Mouse (Mus musculus) CH12.LX (cell line): ENCODE results near the gene Ush1g. TPM values are rescaled to one million over a fixed set of nuclear protein-coding genes. Genes with fewer than 3 reads are reported as not detected.

Experiments
- DNase-seq: peaks from one replicate; pipeline ENCODE4 v3.0.0-alpha.2; 2013; ENCODE audit errors: extremely low read depth
- H3K27ac ChIP-seq: 2 replicates; pipeline ENCODE4 v1.5.1; 2012; ENCODE audit warnings: low read depth, mild to moderate bottlenecking, control low read depth, moderate library complexity; ENCODE audit not compliant: insufficient read depth
- H3K27me3 ChIP-seq: replicated peaks from 2 replicates; pipeline ENCODE3; 2012; ENCODE audit warnings: inconsistent platforms
- H3K36me3 ChIP-seq, 2 experiments: replicated peaks in 1 of 2; 2 replicates each; pipeline versions ENCODE3 to v1.6.1; 2012; ENCODE audit warnings: inconsistent platforms in 1 of 2, low read length in 1 of 2, mild to moderate bottlenecking in 1 of 2, mixed read lengths in 1 of 2, moderate library complexity in 1 of 2; ENCODE audit not compliant: control insufficient read depth in 1 of 2, insufficient read depth in 1 of 2
- H3K4me1 ChIP-seq, 2 experiments: 2 replicates each; pipeline ENCODE4 v1.6.1; 2012; ENCODE audit warnings: inconsistent platforms in 1 of 2, moderate library complexity in 1 of 2; ENCODE audit not compliant: insufficient read depth in 2 of 2, control insufficient read depth in 1 of 2
- H3K4me2 ChIP-seq: 2 replicates; pipeline ENCODE4 v1.6.1; 2012; ENCODE audit warnings: low read depth, mild to moderate bottlenecking, control low read depth; ENCODE audit not compliant: poor library complexity, insufficient read depth, severe bottlenecking
- H3K4me3 ChIP-seq, 3 experiments: fragments of 150-350 bp in 1 of 3; sonication (generic) in 1 of 3; replicated peaks in 1 of 3; 2 replicates each; pipeline versions ENCODE3 to v1.5.1; 2011 to 2012; ENCODE audit warnings: low read depth in 2 of 3, low read length in 2 of 3, mild to moderate bottlenecking in 2 of 3, moderate library complexity in 2 of 3, control low read depth in 1 of 3, improper control_type of control experiment in 1 of 3, inconsistent platforms in 1 of 3, mixed read lengths in 1 of 3; ENCODE audit not compliant: poor library complexity in 1 of 3
- H3K79me2 ChIP-seq: replicated peaks from 2 replicates; pipeline ENCODE4 v1.6.1; 2012; ENCODE audit warnings: mild to moderate bottlenecking, moderate library complexity; ENCODE audit not compliant: control insufficient read depth, poor library complexity, insufficient read depth, severe bottlenecking; ENCODE audit errors: extremely low read depth
- H3K9ac ChIP-seq: 2 replicates; pipeline ENCODE4 v1.6.1; 2012; ENCODE audit warnings: low read depth, mild to moderate bottlenecking, control low read depth, moderate library complexity; ENCODE audit not compliant: insufficient read depth
- H3K9me3 ChIP-seq: replicated peaks from 2 replicates; pipeline ENCODE3; 2012; ENCODE audit warnings: low read length, inconsistent platforms, mixed read lengths
- BHLHE40 ChIP-seq: IDR thresholded peaks from 2 replicates; pipeline ENCODE4 v1.6.1; 2011; ENCODE audit warnings: mild to moderate bottlenecking, low read depth, low read length, improper control_type of control experiment
- CHD1 ChIP-seq: IDR thresholded peaks from 2 replicates; pipeline ENCODE4 v1.6.1; 2012; ENCODE audit warnings: low read depth, low read length, improper control_type of control experiment, inconsistent platforms
- CHD2 ChIP-seq: IDR thresholded peaks from 2 replicates; pipeline ENCODE4 v1.6.1; 2011; ENCODE audit warnings: low read length, improper control_type of control experiment
- JUN ChIP-seq: IDR thresholded peaks from 2 replicates; pipeline ENCODE4 v1.6.1; 2011; ENCODE audit warnings: low read depth, mild to moderate bottlenecking, low read length, improper control_type of control experiment, moderate library complexity; ENCODE audit not compliant: insufficient read depth
- JUND ChIP-seq: conservative IDR thresholded peaks from 2 replicates; pipeline ENCODE4 v1.6.1; 2011; ENCODE audit warnings: low read depth, low read length, improper control_type of control experiment
- MXI1 ChIP-seq: IDR thresholded peaks from 2 replicates; pipeline ENCODE4 v1.6.1; 2011; ENCODE audit warnings: mild to moderate bottlenecking, low read depth, low read length, improper control_type of control experiment
- PAX5 ChIP-seq: IDR thresholded peaks from 2 replicates; pipeline ENCODE4 v1.6.1; 2012; ENCODE audit warnings: low read length, inconsistent platforms, mixed read lengths
- SIN3A ChIP-seq: IDR thresholded peaks from 2 replicates; pipeline ENCODE4 v1.6.1; 2012; ENCODE audit warnings: low read length, improper control_type of control experiment, inconsistent platforms
- UBTF ChIP-seq: IDR thresholded peaks from 2 replicates; pipeline ENCODE4 v1.6.1; 2012; ENCODE audit warnings: low read depth, mild to moderate bottlenecking, inconsistent platforms, low read length, improper control_type of control experiment, moderate library complexity
- USF1 ChIP-seq: IDR thresholded peaks from 2 replicates; pipeline ENCODE4 v1.6.1; 2014; ENCODE audit warnings: low read depth, mild to moderate bottlenecking, inconsistent platforms, low read length, improper control_type of control experiment
- ZMIZ1 ChIP-seq: IDR thresholded peaks from 2 replicates; pipeline ENCODE4 v1.6.1; 2012; ENCODE audit warnings: low read depth, mild to moderate bottlenecking, inconsistent platforms, low read length, improper control_type of control experiment
- dilution Hi-C: fragments of 300-500 bp; cut with MboI; formaldehyde crosslinking; loops from 2 replicates; pipeline ENCODE4 v1.14.3; 2020; ENCODE audit warnings: low sequenced_read_pairs; ENCODE audit not compliant: extremely low pct_unique_long_range_greater_than_20kb, extremely low pct_ligation_motif_present
- in situ Hi-C: fragments of 300-500 bp; cut with MboI; formaldehyde crosslinking; loops from 3 replicates; pipeline ENCODE4 v1.14.3; 2019; ENCODE audit warnings: low sequenced_read_pairs, low pct_ligation_motif_present, low pct_unique_long_range_greater_than_20kb, mixed read lengths
- polyA plus RNA-seq: library from polyadenylated mRNA; unstranded; fragments of >175 nt; gene quantifications from 2 replicates; pipeline ENCODE4 v1.2.1, GENCODE M21; 2012; ENCODE audit warnings: low read depth; ENCODE audit not compliant: insufficient read length
- total RNA-seq, 2 experiments: library from RNA; depleted of rRNA; stranded (reverse); fragments of 300-350 nt in 1 of 2; fragments of >200 nt in 1 of 2; gene quantifications; 2 replicates each; pipeline ENCODE4 v1.2.3; 2012 to 2014

The Ush1g gene
- total and polyA plus RNA-seq, 3 experiments, result 0.42 TPM; not detected in 2

GRCm38 (mm10) chr11:115344967-115345366 lies 23.1 kb upstream of the Ush1g start:
- peaks cover 0 to 6% of the 10 kb centered on the region in 2 experiments; a peak in 1 of 4 replicates for H3K4me1 ChIP-seq
- peak; percentile 31 for DNase-seq
- dilution Hi-C loops (no loop called here), in situ Hi-C loops (no loop called here)
- no peak overlapping the region for H3K27ac ChIP-seq
- no peak for TF ChIP-seq SIN3A
- no peak for TF ChIP-seq JUND
- TF ChIP-seq CHD2, result no peak
- no peaks in the 10 kb centered on the region for H3K9me3 ChIP-seq
- no peaks in the 10 kb centered on the region for H3K36me3 ChIP-seq
- no peak overlapping the region for H3K9ac ChIP-seq
- no peak overlapping the region for H3K4me3 ChIP-seq
- H3K79me2 ChIP-seq, result no peaks in the 10 kb centered on the region
- H3K27me3 ChIP-seq, result peaks cover 95% of the 10 kb centered on the region
- H3K4me2 ChIP-seq, result peak overlapping the region; percentile 25; the same call in 1 of the 2 replicates

- in situ Hi-C loops, result no loop called here
- Histone ChIP-seq H3K4me3 (no peak overlapping the region), H3K4me1 (peaks cover 0 to 6% of the 10 kb centered on the region in 2 experiments; a peak in 1 of 4 replicates), H3K9me3 (peaks cover 4% of the 10 kb centered on the region), H3K36me3 (no peaks in the 10 kb centered on the region), H3K4me2 (no peak overlapping the region), H3K27ac (no peak overlapping the region), H3K9ac (no peak overlapping the region), H3K27me3 (peaks cover 94% of the 10 kb centered on the region), H3K79me2 (no peaks in the 10 kb centered on the region)
- no peak for DNase-seq
- no peak for TF ChIP-seq CHD1
- 0 out of 2 replicates have a peak, but pooled peaks have one; percentile 5 for TF ChIP-seq BHLHE40
- no peak for TF ChIP-seq USF1
- dilution Hi-C loops, result no loop called here
Observed at GRCm38 (mm10) chr11:115341866-115342265, 20.0 kb upstream of the Ush1g start.

GRCm38 (mm10) chr11:115341246-115341645 lies 19.4 kb upstream of the Ush1g start:
- dilution Hi-C loops, result no loop called here
- H3K4me1 ChIP-seq, result peaks cover 0 to 6% of the 10 kb centered on the region in 2 experiments; a peak in 1 of 4 replicates

More at GRCm38 (mm10) chr11:115341246-115341645, 19.4 kb upstream of the Ush1g start:
- Histone ChIP-seq H3K4me3 (no peak overlapping the region), H3K27ac (no peak overlapping the region), H3K9me3 (peaks cover 4% of the 10 kb centered on the region), H3K9ac (no peak overlapping the region), H3K4me2 (no peak overlapping the region), H3K36me3 (no peaks in the 10 kb centered on the region), H3K79me2 (no peaks in the 10 kb centered on the region), H3K27me3 (peaks cover 94% of the 10 kb centered on the region)
- TF ChIP-seq MXI1 (no peak), JUN (no peak), UBTF (no peak), ZMIZ1 (no peak), PAX5 (no peak)
- in situ Hi-C loops, result no loop called here
- DNase-seq, result no peak
